Mouse (Mus musculus): Measurements from ENCODE around the gene Herc3. TPM values are rescaled to one million over a fixed set of nuclear protein-coding genes. Genes with fewer than 3 reads are reported as not detected.
A peak's percentile ranks its signal among the peaks of the same experiment; 100 is the strongest.

The Herc3 gene
- total and polyA plus RNA-seq, 3 experiments: 27.4 to 54.3 (median 27.6) TPM

- TF ChIP-seq CTCF (IDR thresholded peaks at IDR 0.05): no peak
- TF ChIP-seq EP300 (IDR thresholded peaks at IDR 0.05; ENCODE audit: insufficient read depth, low read depth, low read length): no peak
- TF ChIP-seq POLR2A (IDR thresholded peaks at IDR 0.05; ENCODE audit: insufficient read depth, low read depth, low read length): no peak
- WGBS: 99% methylated on average over 1 of the region's 1 CpGs
- H3K36me3 ChIP-seq (ENCODE audit: control insufficient read depth, insufficient read depth, low read length): peaks cover 2% of the 10 kb centered on the region
- no peaks in the 10 kb centered on the region for H3K79me2 ChIP-seq (replicated peaks; ENCODE audit: control insufficient read depth, insufficient read depth, low read length)
- no peak overlapping the region for H3K27ac ChIP-seq
- H3K4me3 ChIP-seq: no peak overlapping the region
- no peaks in the 10 kb centered on the region for H3K27me3 ChIP-seq (ENCODE audit: control insufficient read depth, insufficient read depth, low read length)
- no peak for DNase-seq
- H3K4me1 ChIP-seq (ENCODE audit: control insufficient read depth, insufficient read depth, low read length): no peaks in the 10 kb centered on the region
- intact Hi-C loops (cut with DNase I): no loop called here
- no peak overlapping the region for H3K9ac ChIP-seq (ENCODE audit: low read depth, low read length)
These were observed 119.1 kb downstream of the Herc3 start for GRCm38 (mm10) chr6:58950410-58950809.

GRCm38 (mm10) chr6:58951128-58951992 is 120.1 kb downstream of the Herc3 start:
- no peak overlapping the region for H3K4me3 ChIP-seq
- H3K4me1 ChIP-seq (ENCODE audit: control insufficient read depth, insufficient read depth, low read length): no peaks in the 10 kb centered on the region
- TF ChIP-seq CTCF (IDR thresholded peaks at IDR 0.05): no peak
- no peak for TF ChIP-seq EP300 (IDR thresholded peaks at IDR 0.05; ENCODE audit: insufficient read depth, low read depth, low read length)
- TF ChIP-seq POLR2A (IDR thresholded peaks at IDR 0.05; ENCODE audit: insufficient read depth, low read depth, low read length): no peak
- no peak for DNase-seq
- no peak overlapping the region for H3K9ac ChIP-seq (ENCODE audit: low read depth, low read length)
- peak overlapping the region; percentile 49 for H3K27ac ChIP-seq
- H3K79me2 ChIP-seq (replicated peaks; ENCODE audit: control insufficient read depth, insufficient read depth, low read length): no peaks in the 10 kb centered on the region
- intact Hi-C loops (cut with DNase I): no loop called here
- no peaks in the 10 kb centered on the region for H3K27me3 ChIP-seq (ENCODE audit: control insufficient read depth, insufficient read depth, low read length)
- 28% methylated on average over 2 of the region's 2 CpGs for WGBS
- H3K36me3 ChIP-seq (ENCODE audit: control insufficient read depth, insufficient read depth, low read length): peaks cover 2% of the 10 kb centered on the region

- Histone ChIP-seq H3K4me1 (ENCODE audit: control insufficient read depth, insufficient read depth, low read length) (no peaks in the 10 kb centered on the region), H3K27me3 (ENCODE audit: control insufficient read depth, insufficient read depth, low read length) (no peaks in the 10 kb centered on the region), H3K36me3 (ENCODE audit: control insufficient read depth, insufficient read depth, low read length) (peaks cover 2% of the 10 kb centered on the region; the same call in 1 of the 2 replicates), H3K4me3 (no peak overlapping the region), H3K9ac (ENCODE audit: low read depth, low read length) (no peak overlapping the region), H3K27ac (no peak overlapping the region), H3K79me2 (replicated peaks; ENCODE audit: control insufficient read depth, insufficient read depth, low read length) (no peaks in the 10 kb centered on the region)
- no peak for DNase-seq
- TF ChIP-seq CTCF (IDR thresholded peaks at IDR 0.05) (no peak), POLR2A (IDR thresholded peaks at IDR 0.05; ENCODE audit: insufficient read depth, low read depth, low read length) (no peak), EP300 (IDR thresholded peaks at IDR 0.05; ENCODE audit: insufficient read depth, low read depth, low read length) (no peak)
- WGBS: 83% methylated on average over 2 of the region's 2 CpGs
- intact Hi-C loops (cut with DNase I): no loop called here
These were observed 129.3 kb downstream of the Herc3 start for GRCm38 (mm10) chr6:58960523-58960922.

- 81% methylated on average over 5 of the region's 5 CpGs for WGBS
- H3K27me3 ChIP-seq (ENCODE audit: control insufficient read depth, insufficient read depth, low read length): no peaks in the 10 kb centered on the region
- TF ChIP-seq CTCF (IDR thresholded peaks at IDR 0.05): no peak
- no peak for TF ChIP-seq EP300 (IDR thresholded peaks at IDR 0.05; ENCODE audit: insufficient read depth, low read depth, low read length)
- no peak for TF ChIP-seq POLR2A (IDR thresholded peaks at IDR 0.05; ENCODE audit: insufficient read depth, low read depth, low read length)
- no peak for DNase-seq
- intact Hi-C loops (cut with DNase I): no loop called here
- no peaks in the 10 kb centered on the region for H3K79me2 ChIP-seq (replicated peaks; ENCODE audit: control insufficient read depth, insufficient read depth, low read length)
- no peak overlapping the region for H3K9ac ChIP-seq (ENCODE audit: low read depth, low read length)
- peaks cover 4% of the 10 kb centered on the region; the same call in 1 of the 2 replicates for H3K36me3 ChIP-seq (ENCODE audit: control insufficient read depth, insufficient read depth, low read length)
- no peak overlapping the region for H3K4me3 ChIP-seq
- H3K4me1 ChIP-seq (ENCODE audit: control insufficient read depth, insufficient read depth, low read length): no peaks in the 10 kb centered on the region
- H3K27ac ChIP-seq: no peak overlapping the region
These were observed 131.4 kb downstream of the Herc3 start for GRCm38 (mm10) chr6:58962691-58963090.

DNA sequence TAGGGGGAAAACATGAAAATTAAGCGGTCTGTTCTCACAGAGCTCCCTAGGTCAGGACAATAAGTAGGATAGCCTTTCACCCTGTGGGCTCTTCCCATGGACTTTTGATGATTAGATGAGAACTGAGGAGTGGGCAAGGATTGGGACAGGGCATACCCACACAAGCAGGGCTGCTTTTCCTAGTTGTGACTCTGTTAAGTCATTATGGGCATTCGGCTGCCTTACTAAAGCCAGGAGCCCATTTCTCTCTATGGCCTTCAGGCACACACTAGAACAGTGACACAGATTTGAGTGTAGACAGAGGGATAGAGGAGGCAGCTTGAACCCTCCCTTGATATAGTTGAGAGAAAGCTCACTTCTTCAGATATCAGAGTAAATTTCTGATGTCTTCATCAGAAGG is 132.8 kb downstream of the Herc3 start:
- WGBS: 95% methylated on average over 2 of the region's 2 CpGs
- DNase-seq: no peak
- H3K27ac ChIP-seq: no peak overlapping the region
- H3K27me3 ChIP-seq (ENCODE audit: control insufficient read depth, insufficient read depth, low read length): no peaks in the 10 kb centered on the region
- no peaks in the 10 kb centered on the region for H3K79me2 ChIP-seq (replicated peaks; ENCODE audit: control insufficient read depth, insufficient read depth, low read length)
- peaks cover 4% of the 10 kb centered on the region; the same call in 1 of the 2 replicates for H3K36me3 ChIP-seq (ENCODE audit: control insufficient read depth, insufficient read depth, low read length)
- H3K9ac ChIP-seq (ENCODE audit: low read depth, low read length): no peak overlapping the region
- H3K4me1 ChIP-seq (ENCODE audit: control insufficient read depth, insufficient read depth, low read length): peaks cover 3% of the 10 kb centered on the region; the same call in 1 of the 2 replicates
- no peak overlapping the region for H3K4me3 ChIP-seq
- intact Hi-C loops (cut with DNase I): no loop called here
- TF ChIP-seq EP300 (IDR thresholded peaks at IDR 0.05; ENCODE audit: insufficient read depth, low read depth, low read length): no peak
- TF ChIP-seq CTCF (IDR thresholded peaks at IDR 0.05): no peak
- no peak for TF ChIP-seq POLR2A (IDR thresholded peaks at IDR 0.05; ENCODE audit: insufficient read depth, low read depth, low read length)

- no peak for TF ChIP-seq CTCF (IDR thresholded peaks at IDR 0.05)
- TF ChIP-seq EP300 (IDR thresholded peaks at IDR 0.05; ENCODE audit: insufficient read depth, low read depth, low read length): no peak
- no peak for TF ChIP-seq POLR2A (IDR thresholded peaks at IDR 0.05; ENCODE audit: insufficient read depth, low read depth, low read length)
- Histone ChIP-seq H3K36me3 (ENCODE audit: control insufficient read depth, insufficient read depth, low read length) (peaks cover 4% of the 10 kb centered on the region; the same call in 1 of the 2 replicates), H3K9ac (ENCODE audit: low read depth, low read length) (no peak overlapping the region), H3K4me1 (ENCODE audit: control insufficient read depth, insufficient read depth, low read length) (peaks cover 3% of the 10 kb centered on the region; the same call in 1 of the 2 replicates), H3K79me2 (replicated peaks; ENCODE audit: control insufficient read depth, insufficient read depth, low read length) (no peaks in the 10 kb centered on the region), H3K27ac (no peak overlapping the region), H3K4me3 (no peak overlapping the region), H3K27me3 (ENCODE audit: control insufficient read depth, insufficient read depth, low read length) (no peaks in the 10 kb centered on the region)
- DNase-seq: no peak
- intact Hi-C loops (cut with DNase I): no loop called here
These were observed 133.3 kb downstream of the Herc3 start for GRCm38 (mm10) chr6:58964565-58964964.
